In genomic region chrX:106186713-106187649, GRCm38 (mm10) we compare ENCODE assay signal across 8 mouse cellular contexts. TPM values are rescaled to one million over a fixed set of nuclear protein-coding genes. Genes with fewer than 3 reads are reported as not detected.
DNase-seq lines count a peak whose midpoint lies in the region; ATAC-seq lines count a peak whose summit lies in the region.

Gene Pgk1 (plus strand): TSS chrX:106187100.

- peak; percentile 99 for DNase-seq in Muller cell, postnatal 12 days (ENCODE audit: inconsistent ontology term)
- DNase-seq in cerebellum, adult 9-11 months = peak; percentile 98
- DNase-seq in frontal cortex, adult 2 months (ENCODE audit: extremely low spot score in 1 of 2, low spot score in 1 of 2) = peak; percentile 87 to 92
- peak; percentile 89 for DNase-seq in hindbrain, embryonic 11.5 days (ENCODE audit: low spot score)
- DNase-seq in layer of hippocampus, postnatal 10 days (ENCODE audit: low spot score in 2 of 2) = peak; percentile 78 to 84
- peak; percentile 95 for DNase-seq in lung, postnatal 10 days
- DNase-seq in ovary, postnatal 36 days (ENCODE audit: low spot score) = peak; percentile 82
- peak; percentile 87 for DNase-seq in thymus, postnatal 25 days

- H3K4me3 ChIP-seq in hindbrain, embryonic 11.5 days (ENCODE audit: low read depth, low read length) = peak within 1 kb of the TSS; percentile 54

- ATAC-seq in hindbrain, embryonic 11.5 days (ENCODE audit: low FRiP score) = peak; percentile 98

- no peaks in the 10 kb centered on the region for H3K4me1 ChIP-seq in hindbrain, embryonic 11.5 days (replicated peaks; ENCODE audit: control insufficient read depth, insufficient read depth, low read length)

- peak within 1 kb of the TSS; percentile 57 for H3K9ac ChIP-seq in hindbrain, embryonic 11.5 days (ENCODE audit: low read depth, low read length)

- no peaks in the 10 kb centered on the region for H3K9me3 ChIP-seq in hindbrain, embryonic 11.5 days (ENCODE audit: control insufficient read depth, low read length)

- WGBS in hindbrain, embryonic 11.5 days = 14% methylated on average over 48 of the region's 55 CpGs

- H3K4me2 ChIP-seq in hindbrain, embryonic 11.5 days (replicated peaks; ENCODE audit: low read depth, low read length) = peak within 1 kb of the TSS; percentile 54

- no peaks in the 10 kb centered on the region for H3K36me3 ChIP-seq in hindbrain, embryonic 11.5 days (ENCODE audit: control insufficient read depth, insufficient read depth, low read length)

- H3K27me3 ChIP-seq in hindbrain, embryonic 11.5 days (ENCODE audit: control insufficient read depth, insufficient read depth, low read length) = no peaks in the 10 kb centered on the region

- H3K27ac ChIP-seq in hindbrain, embryonic 11.5 days (ENCODE audit: low read depth, low read length) = peak within 1 kb of the TSS; percentile 74

RNA-seq across cellular contexts. Expression of gene Pgk1, which starts in this region (rescaled TPM):
- polyA plus RNA-seq in frontal cortex, adult 2 months (2012; rRNA removed) = 437 and 488 TPM in 2 replicates
- 413 and 443 TPM in 2 replicates for polyA plus RNA-seq in hindbrain, embryonic 11.5 days (2014; fragmentation: Nextera tagmentation; extraction: Ambion mirVana)
- total RNA-seq in layer of hippocampus, postnatal 10 days (2021) = 100 to 1,000 TPM; 310 to 357 TPM

Comparison
In these comparisons a context has a peak if more than half of its experiments do, and no peak if none do; other contexts are left out.
1. Peak in every context shown above with its lines: DNase-seq, ATAC-seq, H3K4me3 ChIP-seq and H3K27ac ChIP-seq.